Mouse (Mus musculus) embryo, embryonic 10.5 days (tissue): Measurements from ENCODE around the gene Prdx1.
A peak's percentile ranks its signal among the peaks of the same experiment; 100 is the strongest.
"Not testable (repeated sequence)": the region's sequence is repeated elsewhere in the genome, so short reads cannot be mapped to it uniquely, and the experiment has no call there.

Source experiments
- DNase-seq: peaks from one replicate; pipeline ENCODE4 v3.0.0-alpha.2; 2015; ENCODE audit warnings: low spot score

Gene Prdx1

GRCm38 (mm10) chr4:116685402-116686061 is at the start of gene Prdx1:
TSS of gene Prdx1 (plus strand) at chr4:116685544.
- peak; percentile 95 for DNase-seq

DNA sequence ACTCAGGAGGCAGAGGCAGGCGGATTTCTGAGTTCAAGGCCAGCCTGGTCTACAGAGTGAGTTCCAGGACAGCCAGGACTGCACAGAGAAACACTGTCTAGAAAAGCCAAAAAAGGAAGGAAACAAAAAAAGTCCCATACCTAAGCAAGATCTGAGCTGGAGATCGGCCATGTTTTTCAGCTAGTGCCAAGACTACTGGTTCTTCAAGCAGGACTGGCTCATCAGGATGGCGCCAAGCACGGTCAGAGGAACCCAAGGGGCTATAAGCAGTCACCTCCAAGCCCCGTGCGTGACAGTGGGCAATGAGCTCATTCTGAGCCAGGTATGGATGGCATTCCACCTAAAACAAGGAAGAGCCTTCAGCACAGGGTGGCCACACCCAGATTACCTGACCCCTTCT is 46.5 kb upstream of the Prdx1 start:
- DNase-seq, result no peak

- DNase-seq, result no peak
These were observed 43.3 kb upstream of the Prdx1 start for GRCm38 (mm10) chr4:116642071-116642470.

DNA sequence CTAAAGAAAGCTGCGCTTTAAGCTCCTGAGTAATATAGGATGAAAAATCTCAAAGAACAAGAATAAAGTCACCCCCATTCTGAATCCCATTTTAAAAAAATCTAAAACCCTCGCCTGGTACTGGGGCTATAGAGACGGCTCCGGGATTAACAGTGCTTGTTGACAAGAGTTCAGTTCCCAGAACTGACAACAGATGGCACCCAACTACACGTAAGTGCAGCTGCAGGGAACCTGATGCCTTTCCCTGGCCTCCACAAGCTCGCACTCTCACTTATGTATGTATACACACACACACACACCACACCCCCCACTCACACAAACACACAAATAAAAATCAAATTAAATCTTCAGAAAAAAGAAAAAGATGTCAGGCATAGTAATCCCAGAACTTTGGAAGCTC is 41.0 kb upstream of the Prdx1 start:
- peak; percentile 59 for DNase-seq

- DNase-seq, result no peak
These were observed 39.7 kb upstream of the Prdx1 start for GRCm38 (mm10) chr4:116645624-116646023.

GRCm38 (mm10) chr4:116649411-116649810 is 35.9 kb upstream of the Prdx1 start:
- DNase-seq, result no peak

GRCm38 (mm10) chr4:116650365-116650764 is 35.0 kb upstream of the Prdx1 start:
- DNase-seq, result no peak

GRCm38 (mm10) chr4:116650924-116651796 is 34.2 kb upstream of the Prdx1 start, which contains the start of gene Akr1a1:
TSS of gene Akr1a1 (minus strand) at chr4:116651680.
- peak; percentile 96 for DNase-seq

GRCm38 (mm10) chr4:116651797-116652135 is 33.6 kb upstream of the Prdx1 start:
- DNase-seq, result no peak

- no peak for DNase-seq
These were observed 32.1 kb upstream of the Prdx1 start for GRCm38 (mm10) chr4:116653228-116653627.

- no peak for DNase-seq
These were observed 30.2 kb upstream of the Prdx1 start for GRCm38 (mm10) chr4:116655100-116655499.

DNA sequence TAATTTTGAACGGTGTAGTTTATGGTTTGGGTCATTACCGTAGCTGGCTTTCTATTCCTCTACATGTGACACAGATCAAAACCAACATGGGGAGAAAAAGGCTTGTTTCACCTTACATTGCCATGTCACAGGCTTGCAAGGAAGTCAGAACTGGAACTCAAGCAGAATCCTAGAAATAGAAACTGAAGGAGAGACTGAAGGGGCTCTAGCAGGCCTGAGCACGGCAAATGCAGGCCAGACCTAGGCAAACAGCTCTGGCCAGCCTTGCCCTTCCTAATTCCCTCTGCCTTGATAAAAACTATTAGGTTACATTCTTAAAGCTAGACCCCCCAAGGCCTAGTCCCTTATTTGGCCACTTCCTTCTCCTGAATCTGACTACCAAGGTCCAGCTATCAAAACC is 29.7 kb upstream of the Prdx1 start:
- DNase-seq, result no peak

GRCm38 (mm10) chr4:116657971-116658370 is 27.4 kb upstream of the Prdx1 start:
- no peak for DNase-seq

DNA sequence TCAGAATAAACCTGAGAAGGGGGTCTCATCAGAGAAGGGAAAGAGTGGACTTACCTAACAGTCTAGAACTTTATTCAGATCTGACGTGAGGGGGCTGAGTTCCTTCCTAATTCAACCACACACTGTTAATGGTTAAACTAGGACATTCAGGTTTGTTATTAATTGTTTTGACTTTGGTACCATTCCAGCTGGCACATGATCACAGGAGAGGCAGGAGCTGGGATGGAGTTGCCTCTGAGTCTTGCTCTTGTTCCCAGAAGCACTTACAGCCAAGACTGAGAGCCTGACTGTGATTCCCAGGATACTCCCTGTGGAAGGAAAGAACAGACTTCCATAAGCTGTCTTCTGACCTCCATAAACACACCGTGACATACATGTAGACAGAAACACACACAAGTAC is 25.9 kb upstream of the Prdx1 start:
- DNase-seq, result no peak

- not testable (repeated sequence) for DNase-seq
These were observed 25.4 kb upstream of the Prdx1 start for GRCm38 (mm10) chr4:116659916-116660315.

- no peak for DNase-seq
These were observed 24.5 kb upstream of the Prdx1 start for GRCm38 (mm10) chr4:116660829-116661228.

GRCm38 (mm10) chr4:116661998-116662397 is 23.3 kb upstream of the Prdx1 start:
- no peak for DNase-seq

- no peak for DNase-seq
These were observed 18.7 kb upstream of the Prdx1 start for GRCm38 (mm10) chr4:116666625-116667024.

GRCm38 (mm10) chr4:116668145-116668544 is 17.2 kb upstream of the Prdx1 start:
- no peak for DNase-seq

DNA sequence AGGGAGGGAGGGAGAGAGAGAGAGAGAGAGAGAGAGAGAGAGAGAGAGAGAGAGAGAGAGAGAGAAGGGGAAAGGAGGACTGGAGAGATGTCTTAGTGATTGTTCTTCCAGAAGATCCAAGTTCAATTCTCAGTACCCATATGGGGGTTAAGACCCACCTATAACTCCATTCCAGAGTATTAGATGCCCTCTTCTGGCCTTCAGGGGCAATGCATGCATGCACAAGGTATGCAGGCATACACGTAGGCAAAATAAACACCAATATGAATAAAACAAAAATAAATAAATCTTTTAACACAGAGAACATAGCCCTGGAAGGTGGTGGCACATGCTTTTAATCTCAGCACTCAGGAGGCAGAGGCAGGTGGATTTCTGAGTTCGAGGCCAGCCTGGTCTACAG is 16.1 kb upstream of the Prdx1 start:
- DNase-seq, result peak; percentile 14

- DNase-seq, result no peak
These were observed 12.6 kb upstream of the Prdx1 start for GRCm38 (mm10) chr4:116672785-116673184.

GRCm38 (mm10) chr4:116674761-116675160 is 10.6 kb upstream of the Prdx1 start:
- not testable (repeated sequence) for DNase-seq

DNA sequence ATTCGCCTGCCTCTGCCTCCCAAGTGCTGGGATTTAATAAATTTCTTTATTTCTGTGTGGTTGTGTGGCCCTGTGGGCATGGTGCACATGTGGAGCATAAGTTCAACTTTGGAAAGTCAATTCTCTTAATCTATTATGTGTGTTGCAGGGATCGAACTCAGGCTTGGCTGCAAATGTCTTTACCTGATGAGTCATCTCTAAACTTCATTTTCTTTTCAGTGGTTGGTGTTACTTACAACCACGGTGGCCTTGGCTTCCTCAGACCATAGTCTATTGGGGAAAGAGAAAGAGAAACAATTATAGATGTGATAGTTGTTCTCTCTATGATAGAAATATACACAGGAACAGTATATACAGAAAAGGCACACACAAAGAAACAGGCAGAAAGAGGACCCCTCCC is 9.3 kb upstream of the Prdx1 start:
- no peak for DNase-seq
